Mouse (Mus musculus) heart, postnatal 14 days (tissue): ENCODE results near the gene Tenm3. TPM values are rescaled to one million over a fixed set of nuclear protein-coding genes. Genes with fewer than 3 reads are reported as not detected.
"Not testable (repeated sequence)": the region's sequence is repeated elsewhere in the genome, so short reads cannot be mapped to it uniquely, and the experiment has no call there.

Experiments
- DNase-seq, 2 experiments: peaks; one replicate each; pipeline ENCODE4 v3.0.0; 2021 to 2022
- intact Hi-C: fragments of 180-260 bp; cut with DNase I; formaldehyde crosslinking; loops from one replicate; pipeline ENCODE4 v1.15.1; 2025
- total RNA-seq, 2 experiments: library from RNA; stranded (reverse); gene quantifications; 2 replicates each; pipeline ENCODE4 v1.2.3; 2021

The Tenm3 gene
- total RNA-seq, 2 experiments from 2014 or later = 4.3 to 5.0 TPM

DNA sequence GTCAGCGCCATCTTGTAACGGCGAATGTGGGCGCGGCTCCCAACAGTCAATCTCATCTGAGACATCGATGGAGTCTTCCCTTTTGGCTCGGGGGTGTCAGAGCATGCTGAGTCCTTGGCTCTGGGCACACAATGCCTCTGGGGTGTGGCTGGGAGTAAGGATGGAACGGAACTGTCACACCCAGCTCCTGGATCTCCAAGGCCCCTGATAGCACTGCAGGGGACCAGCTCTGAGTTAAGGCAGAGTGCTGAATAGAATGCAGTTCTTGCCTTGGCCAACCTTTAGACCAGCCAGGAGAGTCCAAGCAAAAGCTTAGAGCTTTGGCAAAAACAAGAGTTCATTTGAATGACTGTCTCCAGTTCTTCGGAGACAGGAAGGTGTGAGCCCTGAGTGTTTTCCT, 647.8 kb downstream of the Tenm3 start:
- no peak for DNase-seq
- intact Hi-C loops = no loop called here

DNA sequence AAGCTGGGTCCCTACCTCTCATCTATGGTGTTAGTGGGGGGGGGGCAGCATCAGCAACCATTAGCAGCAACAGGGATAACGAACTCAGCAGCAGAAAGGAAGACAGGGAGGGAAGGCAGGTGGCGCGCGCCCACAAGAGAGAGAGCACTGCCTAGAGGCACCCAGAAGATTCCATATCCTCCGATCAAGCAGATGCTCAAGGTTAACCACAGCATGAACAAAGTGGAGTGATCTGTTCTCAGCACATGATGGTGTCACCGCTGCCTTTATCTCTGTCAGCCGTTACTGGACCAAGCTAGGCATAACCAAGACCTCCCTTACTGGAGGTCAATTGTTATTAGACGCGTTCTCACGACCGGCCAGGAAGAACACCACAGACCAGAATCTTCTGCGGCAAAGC, 655.2 kb downstream of the Tenm3 start:
- intact Hi-C loops = no loop called here
- DNase-seq = no peak

DNA sequence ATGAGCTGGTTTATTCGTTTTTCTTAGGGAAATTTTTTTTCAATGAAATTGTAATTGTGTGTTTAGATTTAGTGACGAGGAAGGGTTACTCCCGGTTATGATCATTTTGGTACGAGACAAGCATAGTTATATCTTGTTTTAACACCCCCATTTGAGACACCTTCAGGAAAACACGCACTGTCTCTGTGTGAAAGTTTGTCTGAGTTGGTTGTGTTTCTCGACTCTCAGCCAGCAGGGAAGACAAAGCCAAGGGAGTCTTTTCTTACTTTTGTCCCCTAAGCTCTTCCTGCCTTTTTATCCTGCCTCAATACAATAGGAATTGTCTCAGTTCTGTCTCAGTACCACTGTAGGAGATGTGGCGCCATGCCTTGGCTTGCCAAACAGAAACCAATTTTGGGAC, 660.0 kb downstream of the Tenm3 start:
- intact Hi-C loops = no loop called here
- DNase-seq = no peak

DNA sequence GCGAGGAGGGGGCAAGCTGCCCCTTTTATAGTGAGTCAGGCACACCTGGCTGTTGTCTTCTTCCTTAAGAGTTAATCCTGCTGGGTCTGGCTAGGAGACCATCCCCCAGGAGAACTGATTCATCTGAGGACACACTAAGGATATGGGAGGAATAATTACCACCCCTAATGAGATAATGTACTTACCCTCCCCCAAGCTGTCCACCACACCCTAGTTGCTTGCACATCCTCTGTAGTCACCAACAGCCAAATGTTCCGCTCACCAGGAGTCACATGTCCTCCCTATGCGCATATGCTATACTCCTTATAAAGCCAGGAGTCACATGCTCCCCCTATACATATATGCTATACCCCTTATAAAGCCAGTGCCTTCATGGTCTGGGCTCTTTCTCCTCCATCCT, 662.8 kb downstream of the Tenm3 start:
- intact Hi-C loops = no loop called here
- DNase-seq = no peak

DNA sequence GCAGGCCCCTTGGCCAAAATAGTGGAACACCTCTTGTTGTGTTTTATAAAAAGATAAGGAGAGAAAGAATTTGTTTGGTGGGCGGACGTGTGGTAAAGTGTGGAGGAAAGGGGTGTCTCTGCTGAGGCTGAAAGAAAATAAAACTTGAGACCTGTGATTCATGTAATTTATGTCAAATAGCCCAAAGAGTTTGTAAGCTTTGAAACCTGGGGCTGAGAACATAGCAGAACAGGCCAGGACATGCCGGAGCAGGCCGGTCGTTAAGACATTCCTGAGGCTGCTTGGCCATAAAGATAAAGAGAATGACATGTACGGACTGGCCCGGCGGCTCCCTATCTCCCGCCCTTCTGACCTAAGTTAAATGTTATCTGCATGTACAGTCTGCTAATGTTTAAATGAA, 663.6 kb downstream of the Tenm3 start:
- intact Hi-C loops, DNase-seq: not testable (repeated sequence)

DNA sequence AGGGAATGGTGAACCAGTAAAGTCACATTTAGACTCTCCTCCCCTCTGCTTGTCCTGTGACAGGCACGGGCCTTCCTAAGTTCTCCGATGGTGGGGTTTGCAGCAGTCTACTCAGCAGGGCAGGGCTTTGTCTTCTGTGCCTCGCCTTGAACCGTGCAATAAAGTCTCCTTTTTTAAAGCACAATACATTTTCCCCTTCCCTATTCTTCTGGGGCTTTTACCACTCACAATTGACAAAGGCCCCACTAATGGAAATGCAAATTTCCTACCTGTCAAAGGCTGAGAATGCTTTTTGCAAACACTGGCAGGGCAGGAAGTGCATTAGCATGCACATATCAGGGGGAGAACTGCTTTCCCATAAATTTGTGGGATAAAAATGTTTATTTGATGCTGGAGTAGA, 664.8 kb downstream of the Tenm3 start:
- intact Hi-C loops = no loop called here
- DNase-seq = no peak

DNA sequence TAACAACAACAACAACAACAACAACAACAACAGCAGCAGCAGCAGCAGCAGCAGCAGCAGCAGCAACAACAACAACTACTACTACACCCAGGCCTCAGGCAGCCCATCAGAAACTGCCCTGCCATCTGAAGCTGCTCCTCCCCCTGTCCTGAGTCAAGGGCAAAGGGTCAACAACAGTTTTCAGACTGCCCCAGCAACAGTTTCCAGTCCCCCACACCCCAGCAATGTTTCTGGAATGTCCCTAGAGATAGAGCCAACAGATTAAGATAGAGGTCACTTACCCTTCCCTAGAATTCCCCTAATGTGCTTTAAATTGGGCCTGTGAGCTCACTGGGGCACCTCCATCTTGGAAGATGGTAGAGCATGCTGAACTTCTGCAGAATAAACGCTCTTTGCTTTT, 665.9 kb downstream of the Tenm3 start:
- no peak for DNase-seq
- intact Hi-C loops = no loop called here
